Mouse (Mus musculus) embryonic facial prominence, embryonic 15.5 days (tissue): ENCODE data around the gene Gm8439. TPM values are rescaled to one million over a fixed set of nuclear protein-coding genes. Genes with fewer than 3 reads are reported as not detected.
"Not testable (repeated sequence)": the region's sequence is repeated elsewhere in the genome, so short reads cannot be mapped to it uniquely, and the experiment has no call there.

ENCODE experiments used
- ATAC-seq: fragments of 200-750 bp; cut with Nextera tagmentation; 2 replicates; pipeline ENCODE4 v1.8.0; 2017; ENCODE audit warnings: low read depth, moderate TSS enrichment; ENCODE audit not compliant: insufficient number of reproducible peaks, low FRiP score, low TSS enrichment
- H3K27ac ChIP-seq: fragments of 300-500 bp; sonication (generic); replicated peaks from 2 replicates; pipeline ENCODE4 v1.5.1; 2015; ENCODE audit warnings: mild to moderate bottlenecking, inconsistent platforms
- H3K27me3 ChIP-seq: fragments of 300-500 bp; sonication (generic); 2 replicates; pipeline ENCODE4 v1.6.1; 2015; ENCODE audit warnings: inconsistent platforms
- H3K36me3 ChIP-seq: fragments of 300-500 bp; sonication (generic); 2 replicates; pipeline ENCODE4 v1.6.1; 2015; ENCODE audit warnings: mild to moderate bottlenecking, inconsistent platforms
- H3K4me1 ChIP-seq: fragments of 300-500 bp; sonication (generic); 2 replicates; pipeline ENCODE4 v1.6.1; 2015; ENCODE audit warnings: inconsistent platforms
- H3K4me2 ChIP-seq: fragments of 300-500 bp; sonication (generic); replicated peaks from 2 replicates; pipeline ENCODE4 v1.6.1; 2015; ENCODE audit warnings: mild to moderate bottlenecking, inconsistent platforms
- H3K4me3 ChIP-seq: fragments of 300-500 bp; sonication (generic); replicated peaks from 2 replicates; pipeline ENCODE4 v1.5.1; 2015; ENCODE audit warnings: mild to moderate bottlenecking, inconsistent platforms
- H3K9ac ChIP-seq: fragments of 300-500 bp; sonication (generic); 2 replicates; pipeline ENCODE4 v1.6.1; 2015; ENCODE audit warnings: inconsistent platforms
- H3K9me3 ChIP-seq: fragments of 300-500 bp; sonication (generic); replicated peaks from 2 replicates; pipeline ENCODE4 v1.6.1; 2016; ENCODE audit warnings: inconsistent platforms
- WGBS: fragments of 180-500 bp; shearing (Covaris S2); methylation state at CpG from one replicate; pipeline ENCODE4 v1.1.7; 2015; 5-methylcytosine and 5-hydroxymethylcytosine counted together
- polyA plus RNA-seq: library from polyadenylated mRNA; unstranded; fragments of >200 nt; fragmentation: Nextera tagmentation; extraction: Ambion mirVana; gene quantifications from 2 replicates; pipeline ENCODE4 v1.2.1, GENCODE M21; 2015

The Gm8439 gene
- polyA plus RNA-seq, 1 experiment from 2014 or later = not detected

DNA sequence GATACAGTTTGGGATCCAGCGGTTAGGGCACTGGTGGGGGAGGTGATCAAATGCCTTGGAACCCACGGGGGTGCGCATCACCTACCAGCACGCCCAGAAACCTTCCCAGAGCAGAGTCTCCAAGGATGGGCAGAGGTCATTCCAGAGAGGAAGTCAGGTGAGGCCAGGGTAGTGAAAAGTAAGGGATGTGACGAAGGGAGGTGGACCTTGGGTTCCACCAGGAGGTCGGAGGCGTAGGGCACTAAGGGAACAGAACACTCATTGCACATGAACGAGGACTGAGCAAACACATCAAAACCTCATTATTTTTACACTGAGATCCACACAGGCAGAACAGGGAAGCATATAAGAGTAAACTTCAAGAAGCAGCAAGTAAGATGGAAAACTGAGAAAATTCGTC, 6.8 kb upstream of the Gm8439 start:
- WGBS = 81% methylated on average over 9 of the region's 9 CpGs
- Histone ChIP-seq H3K9me3 (no peaks in the 10 kb centered on the region), H3K36me3 (no peaks in the 10 kb centered on the region), H3K4me2 (no peak overlapping the region), H3K4me3 (no peak overlapping the region), H3K27ac (no peak overlapping the region), H3K9ac (no peak overlapping the region), H3K4me1 (no peaks in the 10 kb centered on the region), H3K27me3 (no peaks in the 10 kb centered on the region)
- no peak for ATAC-seq

DNA sequence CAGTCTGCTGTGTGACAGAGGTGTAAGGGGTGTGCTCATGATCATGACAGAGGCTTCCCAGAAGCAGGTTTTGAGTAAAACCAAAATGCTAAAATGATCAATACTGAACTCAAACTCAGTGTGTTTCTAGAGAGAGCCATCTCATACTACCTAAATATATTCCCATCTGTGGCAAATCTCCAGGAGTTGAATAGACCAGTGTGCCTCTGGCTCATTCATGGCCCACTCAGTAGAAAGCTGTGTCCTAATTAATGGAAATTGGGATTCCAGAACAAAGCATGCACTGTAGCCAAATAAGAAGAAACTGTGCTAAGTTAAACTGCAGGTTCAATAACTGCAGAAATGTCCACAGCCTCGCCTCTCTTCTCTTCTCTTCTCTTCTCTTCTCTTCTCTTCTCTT, 1.6 kb upstream of the Gm8439 start:
- no peak overlapping the region for H3K27ac ChIP-seq
- no peaks in the 10 kb centered on the region for H3K4me1 ChIP-seq
- no peak overlapping the region for H3K9ac ChIP-seq
- H3K9me3 ChIP-seq = no peaks in the 10 kb centered on the region
- no peak overlapping the region for H3K4me3 ChIP-seq
- no peaks in the 10 kb centered on the region for H3K36me3 ChIP-seq
- ATAC-seq = no peak
- H3K4me2 ChIP-seq = no peak overlapping the region
- peaks cover 9% of the 10 kb centered on the region for H3K27me3 ChIP-seq
- WGBS = 71% methylated on average over 1 of the region's 1 CpGs

DNA sequence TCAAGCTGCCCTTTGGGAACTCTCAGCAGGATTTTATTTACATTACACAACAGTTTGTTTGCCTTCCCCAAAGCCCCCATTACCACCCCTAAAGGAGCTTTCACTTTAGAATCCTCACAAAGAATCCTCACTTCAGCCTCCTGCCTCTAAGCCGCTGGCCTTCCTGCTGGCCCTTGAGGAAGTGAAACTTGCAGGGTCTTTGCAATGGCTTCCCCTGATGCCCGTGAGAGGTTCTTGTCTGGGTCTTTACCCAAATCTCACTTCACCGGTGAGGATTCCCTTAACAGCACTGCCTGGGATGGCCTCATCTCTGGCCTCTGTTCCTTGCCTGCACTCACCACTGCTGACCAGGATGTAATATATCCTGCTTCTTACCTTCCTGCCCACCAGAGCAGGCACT, 525 bp downstream of the Gm8439 start:
- WGBS = 13% methylated on average over 3 of the region's 3 CpGs
- Histone ChIP-seq H3K9ac (no peak overlapping the region), H3K27ac (no peak overlapping the region), H3K36me3 (no peaks in the 10 kb centered on the region), H3K9me3 (no peaks in the 10 kb centered on the region), H3K27me3 (peaks cover 9% of the 10 kb centered on the region), H3K4me2 (no peak overlapping the region), H3K4me3 (no peak overlapping the region), H3K4me1 (no peaks in the 10 kb centered on the region)
- no peak for ATAC-seq

DNA sequence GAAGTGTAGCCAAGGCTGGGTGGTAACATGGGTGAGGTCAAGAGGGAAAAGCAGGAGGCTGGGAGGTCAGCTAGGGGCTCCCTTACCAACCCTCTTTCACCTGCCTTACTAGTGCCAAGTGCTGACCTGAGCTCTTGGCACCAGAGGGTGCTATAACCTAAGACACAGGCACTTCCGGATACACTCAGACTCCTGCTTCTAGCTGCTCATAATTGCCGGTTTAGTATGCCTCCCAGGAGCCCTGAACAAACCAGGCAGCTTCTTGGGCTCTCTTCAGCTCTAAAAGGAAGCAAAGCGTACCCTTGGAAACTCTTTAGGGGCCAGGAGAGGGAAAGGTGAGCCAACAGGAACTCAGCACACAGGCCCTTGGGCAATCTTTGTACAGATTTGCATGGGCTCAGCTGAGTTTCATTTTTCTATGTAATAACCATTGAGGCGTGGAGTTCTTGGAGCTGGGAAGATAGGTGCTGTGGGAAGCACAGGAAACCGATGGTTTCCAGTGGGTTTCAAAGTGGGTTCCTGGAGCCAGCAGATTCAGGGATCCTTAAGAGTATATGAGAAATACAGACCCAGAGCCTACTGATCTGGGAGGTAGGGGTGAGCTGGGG, 1.4 kb downstream of the Gm8439 start:
- peak; percentile 83 for ATAC-seq
- H3K36me3 ChIP-seq = no peaks in the 10 kb centered on the region
- 21% methylated on average over 5 of the region's 5 CpGs for WGBS
- H3K9ac ChIP-seq = no peak overlapping the region
- no peak overlapping the region for H3K4me3 ChIP-seq
- no peaks in the 10 kb centered on the region for H3K9me3 ChIP-seq
- H3K27ac ChIP-seq = no peak overlapping the region
- H3K4me2 ChIP-seq = no peak overlapping the region
- peaks cover 9% of the 10 kb centered on the region for H3K27me3 ChIP-seq
- no peaks in the 10 kb centered on the region for H3K4me1 ChIP-seq

DNA sequence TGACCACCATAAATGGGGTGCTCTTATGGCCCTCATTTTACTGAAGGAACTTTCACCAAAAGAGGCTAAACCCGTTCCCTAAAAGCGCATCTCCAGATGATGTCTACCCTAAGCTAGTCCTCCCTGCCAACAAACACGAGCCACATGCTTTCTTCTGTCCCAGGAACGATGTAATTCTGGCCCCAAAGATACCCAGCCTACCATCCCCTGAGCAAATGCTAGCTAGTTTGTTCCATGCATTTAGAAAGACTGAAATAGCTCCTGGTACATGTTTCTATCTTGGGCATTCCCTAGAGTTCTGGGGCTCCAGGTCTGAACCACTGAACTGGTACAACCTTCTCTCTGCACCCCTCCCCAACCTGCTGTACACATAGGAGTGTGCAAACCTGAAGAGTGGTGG, 2.4 kb downstream of the Gm8439 start:
- Histone ChIP-seq H3K27me3 (peaks cover 9% of the 10 kb centered on the region), H3K27ac (no peak overlapping the region), H3K4me2 (no peak overlapping the region), H3K9me3 (no peaks in the 10 kb centered on the region), H3K4me3 (no peak overlapping the region), H3K9ac (no peak overlapping the region), H3K4me1 (no peaks in the 10 kb centered on the region), H3K36me3 (no peaks in the 10 kb centered on the region)
- WGBS = 77% methylated on average over 4 of the region's 4 CpGs
- no peak for ATAC-seq

DNA sequence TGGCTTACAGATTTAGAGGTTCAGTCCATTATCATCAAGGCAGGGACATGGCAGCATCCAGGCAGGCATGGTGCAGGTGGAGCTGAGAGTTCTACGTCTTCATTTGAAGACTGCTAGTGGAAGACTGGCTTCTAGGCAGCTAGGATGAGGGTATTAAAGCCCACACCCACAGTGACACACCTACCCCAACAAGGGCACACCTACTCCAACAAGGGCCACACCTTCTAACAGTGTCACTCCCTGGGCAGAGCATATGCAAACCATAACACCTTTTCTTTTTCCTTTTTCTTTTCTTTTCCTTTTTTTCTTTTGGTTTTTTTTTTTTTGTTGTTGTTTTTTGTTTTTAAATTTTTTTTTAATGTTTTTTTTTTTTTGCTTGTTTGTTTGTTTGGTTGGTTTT, 7.7 kb downstream of the Gm8439 start:
- H3K4me2 ChIP-seq, H3K4me1 ChIP-seq, H3K27ac ChIP-seq, ATAC-seq, H3K27me3 ChIP-seq, H3K9me3 ChIP-seq, H3K36me3 ChIP-seq, H3K9ac ChIP-seq, H3K4me3 ChIP-seq: not testable (repeated sequence)
- WGBS = 82% methylated on average over 1 of the region's 1 CpGs

DNA sequence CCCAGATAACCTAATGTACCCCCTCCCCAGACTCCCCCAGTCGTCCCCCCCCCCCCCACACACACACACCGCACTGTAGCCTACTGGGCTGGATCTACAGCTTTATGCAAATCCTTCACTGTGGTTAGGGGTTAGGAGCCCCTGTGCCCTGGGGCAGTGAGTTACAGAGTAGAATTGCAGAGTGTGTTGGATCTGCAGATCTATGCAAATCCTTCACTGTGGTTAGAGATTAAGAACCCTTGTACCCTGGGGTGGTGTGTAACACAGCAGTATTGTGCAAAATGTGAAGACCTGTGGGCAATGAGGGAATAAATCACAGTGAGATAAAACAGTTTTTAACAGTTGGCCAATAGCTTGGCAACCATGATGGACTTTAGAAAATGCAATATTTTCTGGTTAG, 10.4 kb downstream of the Gm8439 start:
- H3K36me3 ChIP-seq = no peaks in the 10 kb centered on the region
- ATAC-seq = no peak
- no peaks in the 10 kb centered on the region for H3K27me3 ChIP-seq
- no peak overlapping the region for H3K4me2 ChIP-seq
- no peaks in the 10 kb centered on the region for H3K4me1 ChIP-seq
- no peak overlapping the region for H3K4me3 ChIP-seq
- H3K27ac ChIP-seq = no peak overlapping the region
- no peaks in the 10 kb centered on the region for H3K9me3 ChIP-seq
- WGBS = 11% methylated on average over 2 of the region's 2 CpGs
- H3K9ac ChIP-seq = no peak overlapping the region

DNA sequence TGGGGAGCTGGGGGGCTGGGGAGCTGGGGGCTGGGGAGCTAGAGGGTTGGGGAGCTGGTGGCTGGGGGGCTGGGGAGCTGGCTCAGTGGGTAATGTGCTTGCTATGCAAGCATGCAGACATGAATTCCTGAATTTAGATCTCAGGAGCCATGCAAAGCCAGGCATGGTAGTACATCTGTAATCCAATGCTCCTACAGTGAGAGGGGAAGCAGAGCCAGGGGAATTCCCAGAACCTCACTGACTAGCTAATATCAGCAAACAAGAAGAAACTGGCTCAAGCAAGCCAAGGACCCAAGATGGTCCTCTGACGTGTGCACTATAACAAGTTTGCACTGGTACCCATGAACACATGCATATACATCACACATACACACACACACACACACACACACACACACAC, 13.2 kb downstream of the Gm8439 start:
- WGBS = 45% methylated on average over 1 of the region's 1 CpGs
- H3K9me3 ChIP-seq = no peaks in the 10 kb centered on the region
- H3K4me3 ChIP-seq = no peak overlapping the region
- no peak overlapping the region for H3K9ac ChIP-seq
- no peaks in the 10 kb centered on the region for H3K36me3 ChIP-seq
- H3K4me1 ChIP-seq = no peaks in the 10 kb centered on the region
- no peak for ATAC-seq
- H3K27me3 ChIP-seq = no peaks in the 10 kb centered on the region
- H3K4me2 ChIP-seq = no peak overlapping the region
- H3K27ac ChIP-seq = no peak overlapping the region

DNA sequence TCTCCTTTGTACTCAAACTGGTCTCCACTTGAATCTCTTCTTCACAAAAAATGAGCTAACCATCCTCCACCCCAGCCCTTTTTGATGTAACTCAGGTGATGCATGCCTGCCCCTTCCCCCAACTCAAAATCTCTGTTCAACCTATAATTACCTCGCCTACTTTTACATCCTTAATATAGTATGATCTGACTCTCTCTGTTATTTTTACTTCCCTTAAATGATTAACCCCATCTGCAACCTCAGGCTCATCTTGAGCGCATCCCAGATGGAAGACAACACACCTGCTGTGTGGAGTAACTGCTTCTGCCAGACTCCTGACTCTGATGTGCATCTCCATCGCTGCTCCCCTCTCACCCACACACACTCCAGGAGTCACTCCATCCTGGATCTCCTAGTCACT, 14.1 kb downstream of the Gm8439 start:
- no peaks in the 10 kb centered on the region for H3K36me3 ChIP-seq
- H3K27ac ChIP-seq = no peak overlapping the region
- no peak overlapping the region for H3K4me3 ChIP-seq
- H3K4me2 ChIP-seq = no peak overlapping the region
- 62% methylated on average over 3 of the region's 3 CpGs for WGBS
- no peaks in the 10 kb centered on the region for H3K9me3 ChIP-seq
- no peaks in the 10 kb centered on the region for H3K27me3 ChIP-seq
- no peak overlapping the region for H3K9ac ChIP-seq
- H3K4me1 ChIP-seq = no peaks in the 10 kb centered on the region
- ATAC-seq = no peak

DNA sequence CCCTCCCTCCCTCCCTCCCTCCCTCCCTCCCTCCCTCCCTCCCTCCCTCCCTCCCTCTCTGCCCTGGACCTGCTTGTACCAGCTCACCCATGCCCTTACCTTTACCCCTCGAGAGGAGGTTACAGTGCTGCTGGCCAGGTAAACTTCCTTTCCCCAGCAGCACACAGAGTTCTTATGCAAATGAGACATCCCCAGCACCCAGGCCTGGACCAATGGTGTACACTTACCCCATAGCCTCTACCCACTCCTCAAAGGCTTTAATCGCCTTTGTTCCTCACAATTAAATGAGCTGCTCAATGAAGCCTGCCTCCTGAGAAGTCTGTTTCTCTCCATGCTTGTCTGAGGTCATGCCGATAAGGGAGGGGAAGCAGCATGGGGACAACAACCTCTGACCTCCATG, 18.4 kb downstream of the Gm8439 start:
- 35% methylated on average over 3 of the region's 3 CpGs for WGBS

DNA sequence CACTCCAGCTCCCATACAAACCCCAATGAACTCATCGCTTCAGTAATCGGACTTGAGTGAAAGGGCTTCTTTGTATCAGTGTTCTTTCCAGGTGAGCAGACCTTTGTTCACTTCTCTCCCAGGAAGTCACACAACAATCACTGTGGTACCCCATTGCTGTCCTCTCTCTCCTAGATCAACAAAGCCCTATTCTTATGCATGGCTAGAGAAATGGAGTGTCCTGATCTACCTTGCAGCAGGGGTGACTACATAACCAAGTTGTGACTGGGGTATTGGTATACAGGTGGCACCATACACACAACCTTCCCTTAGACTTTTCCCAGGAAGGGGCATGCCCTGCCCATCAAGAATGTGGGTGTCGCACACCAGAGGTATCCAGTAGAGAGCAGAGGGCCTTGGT, 22.5 kb downstream of the Gm8439 start:
- Histone ChIP-seq H3K9ac (no peak overlapping the region), H3K27me3 (no peaks in the 10 kb centered on the region), H3K4me1 (no peaks in the 10 kb centered on the region), H3K36me3 (no peaks in the 10 kb centered on the region), H3K27ac (no peak overlapping the region), H3K4me2 (no peak overlapping the region), H3K9me3 (no peaks in the 10 kb centered on the region), H3K4me3 (no peak overlapping the region)
- ATAC-seq = no peak
- 73% methylated on average over 3 of the region's 3 CpGs for WGBS

More for the DNA sequence above, 18.4 kb downstream of the Gm8439 start:
- no peak for ATAC-seq
- no peak overlapping the region for H3K4me3 ChIP-seq
- no peaks in the 10 kb centered on the region for H3K27me3 ChIP-seq
- no peaks in the 10 kb centered on the region for H3K36me3 ChIP-seq
- H3K27ac ChIP-seq = no peak overlapping the region
- H3K9me3 ChIP-seq = no peaks in the 10 kb centered on the region
- no peaks in the 10 kb centered on the region for H3K4me1 ChIP-seq
- no peak overlapping the region for H3K9ac ChIP-seq
- H3K4me2 ChIP-seq = no peak overlapping the region

DNA sequence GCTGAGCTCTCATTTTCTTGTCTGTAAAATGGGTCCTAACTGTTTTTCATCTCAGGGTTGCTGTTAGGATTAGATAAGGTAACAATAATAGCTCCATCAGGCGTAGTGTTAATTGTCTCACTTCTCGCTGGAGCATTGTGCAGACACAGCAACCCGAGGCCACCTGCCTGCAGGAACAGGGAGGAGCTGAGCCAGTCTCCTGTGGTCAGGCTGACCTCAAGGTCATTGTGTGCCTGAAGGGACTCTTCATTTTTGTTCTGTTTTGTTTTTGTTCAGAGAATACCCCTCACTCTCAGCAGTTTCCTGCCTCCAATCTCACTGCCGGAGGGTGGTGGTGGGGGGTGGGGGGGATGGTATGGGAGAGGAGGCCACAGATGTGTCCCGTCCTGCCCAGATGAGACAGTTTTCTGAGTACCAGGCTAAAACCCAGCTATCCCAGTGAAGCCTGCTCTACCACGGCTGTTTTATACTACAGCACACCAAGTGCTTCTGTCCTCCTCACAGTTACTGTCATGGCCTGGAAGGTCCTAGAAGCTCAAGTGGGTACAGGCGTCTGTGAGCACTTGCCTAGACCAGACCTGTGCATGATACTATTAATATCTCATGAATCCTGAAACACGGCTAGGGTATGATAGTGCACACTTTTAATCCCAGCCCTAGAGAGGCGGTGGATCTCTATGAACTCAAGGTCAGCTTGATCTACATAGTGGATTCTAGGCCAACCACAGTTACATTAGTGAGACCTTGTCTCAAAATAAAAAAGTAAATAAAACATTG, 23.9 kb downstream of the Gm8439 start:
- H3K27ac ChIP-seq = no peak overlapping the region
- H3K9me3 ChIP-seq = no peaks in the 10 kb centered on the region
- no peak overlapping the region for H3K9ac ChIP-seq
- no peaks in the 10 kb centered on the region for H3K36me3 ChIP-seq
- no peak overlapping the region for H3K4me3 ChIP-seq
- H3K4me1 ChIP-seq = no peaks in the 10 kb centered on the region
- H3K4me2 ChIP-seq = no peak overlapping the region
- 28% methylated on average over 9 of the region's 9 CpGs for WGBS
- no peaks in the 10 kb centered on the region for H3K27me3 ChIP-seq
- ATAC-seq = no peak
